Mouse (Mus musculus) heart, postnatal 0 days (tissue): Measurements from ENCODE around the gene Ddx27. TPM values are rescaled to one million over a fixed set of nuclear protein-coding genes. Genes with fewer than 3 reads are reported as not detected.

Source experiments
- ATAC-seq: fragments of 200-750 bp; cut with Nextera tagmentation; 2 replicates; pipeline ENCODE4 v1.8.0; 2017; ENCODE audit warnings: low read depth, moderate number of reproducible peaks, moderate library complexity; ENCODE audit not compliant: insufficient read depth
- DNase-seq: peaks from one replicate; pipeline ENCODE4 v3.0.0-alpha.2; 2016; ENCODE audit warnings: low spot score
- H3K27ac ChIP-seq: fragments of 300-500 bp; sonication (generic); 2 replicates; pipeline ENCODE4 v1.5.1; 2014; ENCODE audit warnings: low read depth, mild to moderate bottlenecking
- H3K27me3 ChIP-seq: fragments of 300-500 bp; sonication (generic); 2 replicates; pipeline ENCODE4 v1.6.1; 2014; ENCODE audit warnings: low read length, mixed read lengths; ENCODE audit not compliant: control insufficient read depth, insufficient read depth
- H3K36me3 ChIP-seq: fragments of 300-500 bp; sonication (generic); replicated peaks from 2 replicates; pipeline ENCODE4 v1.6.1; 2014; ENCODE audit warnings: low read length, mixed read lengths; ENCODE audit not compliant: control insufficient read depth, insufficient read depth
- H3K4me1 ChIP-seq: fragments of 300-500 bp; sonication (generic); 2 replicates; pipeline ENCODE4 v1.6.1; 2014; ENCODE audit warnings: antibody characterized with exemption; ENCODE audit not compliant: control insufficient read depth, insufficient read depth
- H3K4me2 ChIP-seq: fragments of 300-500 bp; sonication (generic); 2 replicates; pipeline ENCODE4 v1.6.1; 2014; ENCODE audit warnings: low read depth, mild to moderate bottlenecking, low read length, moderate library complexity
- H3K4me3 ChIP-seq: fragments of 300-500 bp; sonication (generic); 2 replicates; pipeline ENCODE4 v1.5.1; 2014; ENCODE audit warnings: low read depth, low read length
- H3K9ac ChIP-seq: fragments of 300-500 bp; sonication (generic); replicated peaks from 2 replicates; pipeline ENCODE4 v1.6.1; 2014; ENCODE audit warnings: low read depth, low read length, mixed read lengths
- H3K9me3 ChIP-seq: fragments of 300-500 bp; sonication (generic); replicated peaks from 2 replicates; pipeline ENCODE4 v1.6.1; 2016; ENCODE audit warnings: low read length; ENCODE audit not compliant: control insufficient read depth
- CTCF ChIP-seq: IDR thresholded peaks from 2 replicates; pipeline ENCODE4 v1.5.1; 2016; ENCODE audit warnings: antibody characterized with exemption, control low read depth, low read depth
- EP300 ChIP-seq: IDR thresholded peaks from 2 replicates; pipeline ENCODE4 v1.6.1; 2016; ENCODE audit warnings: antibody characterized with exemption, low read depth
- WGBS: fragments of 180-500 bp; shearing (Covaris S2); extraction: QIAGEN DNeasy Blood & Tissue Kit; methylation state at CpG from one replicate; pipeline ENCODE4 v1.1.7; 2014; 5-methylcytosine and 5-hydroxymethylcytosine counted together
- polyA plus RNA-seq: library from polyadenylated mRNA; unstranded; fragments of >200 nt; fragmentation: Nextera tagmentation; extraction: Ambion mirVana; gene quantifications from 2 replicates; pipeline ENCODE4 v1.2.1, GENCODE M21; 2015
- total RNA-seq: library from RNA; depleted of rRNA; stranded (reverse); fragments of >200 nt; gene quantifications from 2 replicates; pipeline ENCODE4 v1.2.3, GENCODE M21; 2014; ENCODE audit warnings: low replicate concordance

Ddx27 gene
- total and polyA plus RNA-seq, 2 experiments from 2014 or later = 13.9 to 17.3 TPM

DNA sequence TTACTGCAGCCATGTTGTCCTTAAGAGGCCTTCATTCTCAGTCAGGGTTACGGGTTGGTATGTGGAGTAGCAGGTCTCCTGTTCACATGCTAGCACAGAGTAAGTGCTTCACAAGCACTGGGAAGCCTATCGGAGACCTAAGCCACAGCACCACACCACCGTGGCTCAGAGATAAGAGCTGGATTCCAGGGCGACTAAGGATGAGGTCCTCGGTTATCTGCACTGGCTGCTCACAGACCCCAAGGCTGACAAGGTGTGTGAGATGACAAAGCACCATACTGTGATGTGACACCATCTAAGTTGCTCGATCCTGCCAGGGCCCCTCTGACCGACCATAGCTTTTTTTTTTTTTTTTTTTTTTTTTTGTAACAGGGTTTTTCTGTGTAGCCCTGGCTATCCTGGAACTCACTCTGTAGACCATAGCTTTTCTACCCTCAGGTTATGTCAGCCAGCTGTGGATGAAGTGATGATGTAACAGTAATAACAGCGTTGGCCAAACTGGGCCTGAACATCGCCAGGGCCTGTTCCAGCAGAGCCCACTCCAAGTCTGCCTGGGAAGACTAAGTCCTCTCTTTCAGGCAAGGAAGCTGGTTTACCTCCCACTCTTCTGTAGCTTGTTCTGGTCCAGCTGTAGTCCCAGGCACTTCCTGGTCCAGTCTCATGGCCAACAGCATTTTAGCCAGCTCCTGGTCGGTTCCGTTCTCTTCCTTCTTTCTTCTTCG lies 28.6 kb downstream of the Ddx27 start:
- no peaks in the 10 kb centered on the region for H3K9me3 ChIP-seq
- peaks cover 95% of the 10 kb centered on the region for H3K36me3 ChIP-seq
- H3K27ac ChIP-seq = no peak overlapping the region
- no peak for TF ChIP-seq CTCF
- no peak for TF ChIP-seq EP300
- ATAC-seq = no peak
- H3K27me3 ChIP-seq = no peaks in the 10 kb centered on the region
- H3K4me3 ChIP-seq = no peak overlapping the region
- no peak overlapping the region for H3K4me2 ChIP-seq
- DNase-seq = no peak
- 61% methylated on average over 12 of the region's 12 CpGs for WGBS
- no peaks in the 10 kb centered on the region for H3K4me1 ChIP-seq
- H3K9ac ChIP-seq = no peak overlapping the region

DNA sequence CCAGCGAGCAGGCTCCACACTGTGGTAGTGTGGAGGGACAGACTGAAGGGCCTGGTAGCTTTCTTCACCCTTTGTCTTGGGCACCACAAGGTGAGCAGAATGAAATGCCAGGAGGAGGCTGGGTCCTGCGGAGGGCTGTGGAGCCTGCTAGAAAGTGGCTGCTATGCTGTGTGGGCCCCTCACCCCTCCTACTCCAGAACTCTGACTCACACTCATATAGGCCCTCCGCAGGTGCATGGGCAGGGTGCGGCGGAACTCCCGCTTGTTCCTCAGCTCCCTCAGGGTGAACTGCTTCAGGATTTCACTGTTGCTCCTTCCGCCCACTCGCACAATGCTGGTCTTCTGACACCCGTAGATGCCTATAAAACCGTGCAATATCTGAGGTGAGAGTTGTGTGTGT lies 33.2 kb downstream of the Ddx27 start:
- no peak overlapping the region for H3K4me3 ChIP-seq
- H3K36me3 ChIP-seq = peaks cover 75% of the 10 kb centered on the region
- DNase-seq (no peak), ATAC-seq (0 out of 2 replicates have a peak, but pooled peaks have one; percentile 3)
- no peak overlapping the region for H3K4me2 ChIP-seq
- no peaks in the 10 kb centered on the region for H3K4me1 ChIP-seq
- no peak overlapping the region for H3K9ac ChIP-seq
- no peaks in the 10 kb centered on the region for H3K27me3 ChIP-seq
- TF ChIP-seq EP300 = no peak
- no peak for TF ChIP-seq CTCF
- H3K9me3 ChIP-seq = no peaks in the 10 kb centered on the region
- WGBS = 77% methylated on average over 10 of the region's 10 CpGs
- peak overlapping the region; percentile 69 for H3K27ac ChIP-seq

DNA sequence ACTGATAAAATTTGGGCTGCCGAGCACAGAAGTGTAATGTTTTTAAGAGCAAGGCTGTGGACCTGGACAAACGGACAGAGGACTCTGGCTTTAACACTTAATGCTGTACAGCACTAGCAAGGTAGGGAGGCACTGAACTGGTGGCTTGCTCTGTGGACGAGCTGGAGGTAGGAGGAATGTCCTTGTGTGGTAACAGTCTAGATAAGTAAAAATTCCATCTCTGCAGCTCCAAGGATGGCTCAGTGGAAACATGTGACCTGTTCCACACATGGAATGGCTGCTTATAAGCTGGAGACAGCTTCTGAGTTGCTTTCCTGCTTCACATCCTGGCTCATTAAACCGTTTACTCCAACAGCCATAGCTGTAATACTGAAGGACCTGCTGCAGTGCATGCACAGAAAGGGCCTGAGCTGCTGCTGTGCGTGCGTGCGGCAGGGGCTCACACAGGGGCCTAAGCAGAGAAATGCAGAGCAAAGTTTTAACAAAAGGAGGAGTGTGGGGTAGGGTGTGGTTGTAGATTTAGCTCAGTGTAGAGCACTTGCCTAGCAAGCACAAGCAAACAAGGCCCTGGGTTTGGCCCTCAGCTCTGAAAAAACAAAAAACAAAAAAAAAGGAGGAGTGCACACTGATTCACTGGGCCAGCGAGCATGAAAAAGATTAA lies 33.8 kb downstream of the Ddx27 start:
- no peaks in the 10 kb centered on the region for H3K27me3 ChIP-seq
- H3K4me1 ChIP-seq = no peaks in the 10 kb centered on the region
- ATAC-seq (peak; percentile 85), DNase-seq (no peak)
- 51% methylated on average over 8 of the region's 8 CpGs for WGBS
- H3K9ac ChIP-seq = 0 out of 2 replicates have a peak overlapping the region, but pooled peaks have one; percentile 2
- no peaks in the 10 kb centered on the region for H3K9me3 ChIP-seq
- TF ChIP-seq EP300 = no peak
- no peak for TF ChIP-seq CTCF
- H3K36me3 ChIP-seq = peaks cover 71% of the 10 kb centered on the region
- H3K4me2 ChIP-seq = no peak overlapping the region
- peak overlapping the region; percentile 69 for H3K27ac ChIP-seq
- no peak overlapping the region for H3K4me3 ChIP-seq

DNA sequence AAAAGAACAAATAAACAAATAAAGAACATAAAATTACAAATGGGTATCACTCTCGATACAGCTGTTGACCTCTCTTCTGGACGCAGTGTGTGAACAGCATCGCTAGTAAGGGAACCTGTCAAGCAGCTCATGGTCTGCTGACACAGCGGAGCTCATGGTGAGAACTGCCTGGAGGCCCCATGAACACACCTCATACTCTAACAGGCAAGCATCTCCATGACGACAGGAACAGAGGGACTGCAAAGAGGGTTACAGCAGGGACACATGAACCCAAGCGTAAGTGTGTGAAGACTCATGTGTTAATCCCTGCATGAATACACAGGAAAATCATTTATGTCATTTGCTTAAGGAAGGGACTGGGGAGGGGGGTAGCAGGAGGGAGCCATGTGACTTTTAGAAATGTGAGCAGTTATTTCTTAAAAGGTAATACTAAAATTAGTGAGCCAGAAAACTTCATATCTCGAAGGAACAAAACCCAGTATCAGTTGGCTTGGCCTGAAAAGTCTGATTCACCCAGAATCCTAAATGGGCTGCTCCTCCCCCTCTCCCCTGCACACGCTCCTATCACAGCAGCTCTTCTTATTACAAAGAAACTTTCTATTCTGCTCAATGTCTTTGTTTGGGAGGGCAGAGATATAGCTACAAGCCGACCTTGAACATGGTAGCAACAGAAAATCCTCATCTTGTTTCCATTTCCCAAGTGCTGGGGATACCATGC lies 38.3 kb downstream of the Ddx27 start:
- WGBS = 56% methylated on average over 9 of the region's 9 CpGs
- H3K4me2 ChIP-seq = no peak overlapping the region
- no peak for DNase-seq
- no peak for ATAC-seq
- no peaks in the 10 kb centered on the region for H3K27me3 ChIP-seq
- H3K4me1 ChIP-seq = no peaks in the 10 kb centered on the region
- H3K27ac ChIP-seq = no peak overlapping the region
- H3K36me3 ChIP-seq = peaks cover 70% of the 10 kb centered on the region
- H3K9ac ChIP-seq = no peak overlapping the region
- TF ChIP-seq CTCF (no peak), EP300 (no peak)
- H3K4me3 ChIP-seq = no peak overlapping the region
- no peaks in the 10 kb centered on the region for H3K9me3 ChIP-seq

DNA sequence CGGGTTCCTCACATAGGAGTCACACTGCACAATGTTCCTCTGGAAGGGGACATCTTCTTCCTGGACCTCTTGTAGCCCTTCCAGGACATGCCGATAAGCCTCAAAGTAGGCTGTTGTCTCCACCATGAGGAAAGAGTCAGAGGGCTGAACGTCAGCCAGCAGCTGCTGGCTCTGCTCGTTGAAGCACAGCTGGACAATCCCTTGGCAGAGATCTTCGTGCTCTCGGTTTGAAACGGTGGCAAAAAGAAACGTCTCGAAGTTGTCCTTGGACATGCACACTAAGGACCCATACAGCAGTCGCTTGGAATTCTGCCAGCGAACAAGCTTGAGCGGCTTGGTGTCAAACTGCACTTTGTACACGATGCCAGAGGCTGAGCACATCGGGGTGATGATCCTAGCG lies 40.4 kb downstream of the Ddx27 start:
- H3K4me1 ChIP-seq = no peaks in the 10 kb centered on the region
- no peaks in the 10 kb centered on the region for H3K27me3 ChIP-seq
- 62% methylated on average over 15 of the region's 15 CpGs for WGBS
- DNase-seq = no peak
- no peak overlapping the region for H3K4me2 ChIP-seq
- no peak for TF ChIP-seq CTCF
- TF ChIP-seq EP300 = no peak
- no peak overlapping the region for H3K9ac ChIP-seq
- H3K27ac ChIP-seq = no peak overlapping the region
- H3K36me3 ChIP-seq = peaks cover 57% of the 10 kb centered on the region
- no peak for ATAC-seq
- H3K9me3 ChIP-seq = no peaks in the 10 kb centered on the region
- H3K4me3 ChIP-seq = no peak overlapping the region
